Mouse (Mus musculus) layer of hippocampus, postnatal 14 days (tissue): ENCODE data around the gene Klhl25. TPM values are rescaled to one million over a fixed set of nuclear protein-coding genes. Genes with fewer than 3 reads are reported as not detected.
"Not testable (repeated sequence)": the region's sequence is repeated elsewhere in the genome, so short reads cannot be mapped to it uniquely, and the experiment has no call there.

ENCODE experiments used
- DNase-seq, 2 experiments: peaks; one replicate each; pipeline ENCODE4 v3.0.0; 2021 to 2022; ENCODE audit warnings: low spot score in 2 of 2, mixed read lengths in 1 of 2
- total RNA-seq, 2 experiments: library from RNA; stranded (reverse); gene quantifications; 2 replicates each; pipeline ENCODE4 v1.2.3; 2021

Gene Klhl25
- total RNA-seq, 2 experiments from 2014 or later, result 10.6 to 16.5 TPM

DNA sequence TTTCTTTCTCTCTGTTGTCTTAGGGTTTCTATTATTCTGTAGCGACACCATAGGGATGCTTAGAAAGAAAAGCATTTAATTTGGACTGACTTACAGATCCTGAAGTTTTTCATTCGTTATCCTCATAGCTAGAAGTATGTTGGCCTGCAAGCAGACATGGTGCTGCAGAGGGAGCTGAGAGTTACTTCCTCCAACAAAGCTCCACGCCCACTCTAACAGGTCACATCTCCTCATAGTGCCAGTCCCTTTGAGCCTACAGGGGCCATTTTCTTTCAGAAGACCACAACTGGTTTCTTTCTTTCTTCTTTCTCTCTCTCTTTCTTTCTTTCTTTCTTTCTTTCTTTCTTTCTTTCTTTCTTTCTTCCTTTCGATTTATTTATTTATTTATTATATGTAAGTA lies 8.0 kb upstream of the Klhl25 start:
- no peak for DNase-seq

- no peak for DNase-seq
Observed at GRCm38 (mm10) chr7:75842306-75842705, 5.8 kb upstream of the Klhl25 start.

DNA sequence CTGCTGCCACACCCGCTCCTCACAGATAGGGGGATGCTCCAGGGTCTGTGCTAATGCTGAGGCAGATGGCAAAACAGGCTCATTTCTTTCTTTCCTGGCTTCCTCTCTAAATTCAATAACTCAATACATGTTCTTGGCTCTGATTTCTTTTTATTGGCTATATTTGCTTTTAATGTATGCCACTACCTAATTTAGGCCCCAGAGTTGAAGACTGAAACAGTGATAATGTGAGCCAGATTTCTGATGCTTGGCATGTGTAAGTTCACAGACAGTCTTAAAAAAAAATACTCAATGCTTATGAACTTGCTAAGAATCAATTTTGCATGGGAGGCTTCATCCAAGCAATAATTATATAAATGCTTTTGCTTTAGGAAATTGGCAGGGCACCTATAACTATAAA lies 2.2 kb upstream of the Klhl25 start:
- no peak for DNase-seq

- no peak for DNase-seq
Observed at GRCm38 (mm10) chr7:75846942-75847341, 1.2 kb upstream of the Klhl25 start.

DNA sequence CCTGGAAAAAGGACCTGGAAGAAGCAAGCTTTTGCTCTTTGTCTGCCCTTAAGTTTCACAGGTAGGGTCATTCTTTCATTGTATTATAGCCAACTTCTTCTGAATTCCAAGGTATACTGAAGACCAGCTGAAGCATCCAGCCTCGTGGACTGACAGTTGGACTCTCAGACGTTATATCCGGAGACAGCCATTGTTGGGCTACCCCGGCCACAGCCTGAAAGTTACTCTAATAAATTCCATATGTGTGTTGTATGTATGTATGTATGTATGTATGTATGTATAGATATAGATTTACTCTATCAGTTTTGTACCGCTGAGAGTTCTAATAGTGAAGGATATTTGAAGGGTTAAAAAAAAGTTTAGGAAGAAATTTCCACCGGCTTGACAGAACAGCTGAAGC lies 621 bp upstream of the Klhl25 start:
- no peak for DNase-seq

DNA sequence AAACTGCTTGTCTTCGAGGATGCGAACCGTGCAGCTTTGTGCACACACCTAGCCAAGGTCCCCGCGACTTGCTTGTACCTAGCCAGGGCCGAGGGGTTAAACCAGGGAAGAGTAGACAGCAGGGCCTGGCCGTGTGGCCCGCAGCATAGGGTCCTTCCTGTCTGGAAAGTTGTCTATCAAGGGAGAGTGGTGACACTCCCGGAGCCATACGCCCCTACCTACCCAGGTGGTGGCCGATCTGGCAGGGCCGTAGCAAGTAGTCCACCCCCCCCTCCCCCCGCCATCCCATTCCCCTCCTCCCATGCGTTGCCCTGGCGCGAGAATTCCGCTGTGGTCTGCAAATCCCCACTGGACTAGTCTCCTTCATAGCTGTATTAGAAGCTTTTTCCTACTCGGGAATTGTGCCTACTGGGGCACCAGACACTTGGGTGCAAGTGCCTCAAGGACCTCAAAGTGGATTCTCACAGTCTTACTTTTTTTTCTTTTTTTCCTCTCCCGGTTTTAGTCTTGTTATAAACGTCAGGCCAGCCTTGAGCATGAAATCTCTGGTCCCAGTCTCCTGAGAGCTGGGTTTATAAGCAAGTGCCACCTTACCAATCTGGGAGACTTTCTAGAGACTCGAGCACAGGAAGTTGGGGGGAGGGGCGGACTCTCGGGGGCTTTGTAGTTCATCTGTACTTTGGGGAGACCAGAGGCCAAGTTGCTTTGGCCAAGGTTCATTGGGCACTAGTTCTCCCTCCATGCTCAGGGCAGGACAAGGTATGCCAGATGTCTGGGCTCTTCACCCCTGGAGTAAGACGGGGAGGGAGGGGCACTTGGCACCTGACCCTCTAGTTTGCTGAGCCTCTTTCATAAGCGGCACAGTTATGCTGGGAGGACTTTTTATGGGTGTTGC lies 913 bp downstream of the Klhl25 start:
- no peak for DNase-seq

GRCm38 (mm10) chr7:75850396-75850795 lies 2.3 kb downstream of the Klhl25 start:
- not testable (repeated sequence) for DNase-seq

- DNase-seq, result no peak
Observed at GRCm38 (mm10) chr7:75851290-75851689, 3.2 kb downstream of the Klhl25 start.

DNA sequence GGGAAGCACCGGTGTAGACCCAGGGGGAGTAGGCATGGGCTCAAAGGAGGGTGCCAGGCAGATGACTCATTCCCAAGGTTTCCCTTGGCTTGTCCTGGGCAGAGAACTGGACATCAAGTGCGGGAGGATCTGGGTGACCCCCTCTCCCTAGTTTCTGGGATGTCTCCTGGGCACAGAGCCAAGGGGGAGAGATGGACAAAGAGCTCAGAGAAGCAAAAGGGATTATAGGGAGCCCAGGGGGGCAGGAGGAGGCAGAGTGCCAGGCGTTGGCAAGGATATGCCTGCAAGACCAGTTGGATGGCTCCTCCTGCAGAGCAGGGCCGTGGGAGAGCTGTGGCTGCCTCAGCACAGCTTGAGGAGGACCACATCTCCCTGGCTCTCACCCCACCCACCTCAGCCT lies 4.3 kb downstream of the Klhl25 start:
- peak; percentile 60 to 79 for DNase-seq

DNA sequence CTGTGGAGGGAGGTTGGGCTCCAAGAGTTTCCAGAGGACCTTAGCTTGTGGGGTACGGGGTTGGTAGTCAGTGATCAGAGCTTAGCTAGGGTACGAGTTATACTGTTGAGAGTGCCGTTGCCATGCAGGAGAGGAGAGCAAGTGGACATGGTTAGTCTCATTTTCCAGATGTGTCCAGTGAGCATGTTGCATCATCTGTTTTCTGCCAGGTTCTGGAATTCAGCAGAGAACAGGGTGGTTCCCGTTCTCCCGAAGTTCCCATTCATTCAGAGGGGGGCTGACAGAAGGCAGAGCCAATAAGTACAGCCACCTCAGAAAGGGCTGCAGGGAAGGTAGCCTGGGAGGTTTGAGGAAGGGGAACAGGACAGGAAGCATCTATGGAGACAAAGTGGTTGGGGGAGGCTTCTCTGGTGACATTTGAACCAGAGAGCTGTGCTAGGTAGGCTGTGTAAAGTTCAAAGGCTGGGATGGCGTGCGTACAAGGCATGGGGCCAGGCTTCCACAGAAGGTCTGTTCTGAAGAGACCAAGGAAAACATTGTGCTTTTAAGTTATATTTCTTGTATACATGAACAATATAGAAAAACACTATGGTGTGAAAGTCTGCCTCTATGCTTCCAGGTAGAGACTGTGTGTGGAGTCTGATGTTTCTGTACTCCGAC lies 5.2 kb downstream of the Klhl25 start:
- no peak for DNase-seq

DNA sequence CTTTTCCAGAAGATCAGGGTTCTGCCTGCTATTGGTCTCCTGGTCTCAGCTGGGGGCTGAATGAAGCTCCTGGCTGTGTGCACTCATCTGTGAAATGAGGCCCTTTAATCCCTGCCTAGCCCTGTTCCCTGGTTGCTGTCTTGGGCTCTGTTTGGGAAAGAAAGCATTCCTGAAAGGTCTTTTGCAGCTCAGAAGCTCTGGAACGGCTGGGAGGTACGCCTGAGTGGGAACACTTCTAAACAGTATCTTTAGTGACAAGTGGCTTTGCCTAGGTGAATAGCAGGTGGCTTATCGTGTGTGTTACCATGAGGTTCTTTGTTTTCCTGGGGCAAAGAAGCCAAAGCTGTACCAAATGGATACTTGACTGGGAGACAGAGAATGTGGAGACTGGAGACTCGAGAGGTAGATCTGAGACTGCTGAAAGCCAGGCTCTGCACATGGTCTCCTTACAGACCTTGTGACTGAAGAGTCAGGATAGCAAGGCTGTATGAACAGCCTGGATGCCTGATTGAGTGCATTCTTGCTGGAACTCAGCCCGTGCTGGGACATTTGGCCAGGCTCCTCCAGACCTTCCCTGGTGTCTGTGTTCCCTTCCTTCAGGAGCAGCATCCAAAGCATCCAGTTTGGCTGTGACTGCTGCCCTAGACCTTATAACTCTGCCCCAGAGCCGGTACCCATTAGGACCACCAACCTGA lies 6.3 kb downstream of the Klhl25 start:
- DNase-seq, result no peak

DNA sequence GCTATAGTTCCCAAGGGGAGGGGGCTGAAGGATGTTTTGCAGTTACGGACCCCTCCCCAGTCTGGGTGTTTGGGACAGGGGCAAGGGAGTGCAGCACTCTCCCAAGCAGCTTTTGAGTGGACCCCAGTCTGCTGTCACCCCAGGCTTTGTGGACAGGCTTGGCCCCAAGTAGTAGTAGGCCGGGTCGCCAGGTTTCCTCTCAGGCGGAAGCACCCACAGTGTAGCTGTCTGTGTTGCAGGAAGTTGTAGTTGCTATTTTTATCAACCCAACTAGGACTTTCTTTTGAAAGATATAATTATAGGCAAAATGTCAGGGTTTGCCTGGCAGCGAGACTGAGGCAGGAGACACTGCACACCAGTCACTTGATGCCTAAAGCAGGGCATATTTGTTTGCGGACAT lies 6.9 kb downstream of the Klhl25 start:
- no peak for DNase-seq

GRCm38 (mm10) chr7:75856259-75856658 lies 8.1 kb downstream of the Klhl25 start:
- DNase-seq, result no peak

DNA sequence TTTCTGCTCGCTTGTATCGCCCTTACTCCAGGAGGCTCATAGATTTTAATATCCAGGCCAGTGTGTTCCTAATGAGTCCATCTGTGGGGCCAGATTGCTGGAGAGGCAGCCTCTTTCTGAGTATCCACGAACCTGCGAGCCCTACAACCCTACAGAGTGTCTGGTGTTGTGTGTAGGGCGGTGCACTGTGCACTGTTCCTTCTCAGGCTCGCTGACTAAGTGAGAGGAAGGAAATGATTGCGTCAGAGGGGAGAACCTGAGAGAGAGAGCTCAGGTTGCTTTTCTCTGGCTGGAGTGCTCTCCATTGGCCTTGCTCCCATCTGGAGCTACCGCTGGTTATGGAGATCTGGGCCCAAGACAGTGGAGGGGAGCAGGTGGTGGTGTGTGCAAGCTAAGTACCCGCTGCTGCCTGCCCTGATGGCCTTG lies 11.7 kb downstream of the Klhl25 start:
- no peak for DNase-seq

DNA sequence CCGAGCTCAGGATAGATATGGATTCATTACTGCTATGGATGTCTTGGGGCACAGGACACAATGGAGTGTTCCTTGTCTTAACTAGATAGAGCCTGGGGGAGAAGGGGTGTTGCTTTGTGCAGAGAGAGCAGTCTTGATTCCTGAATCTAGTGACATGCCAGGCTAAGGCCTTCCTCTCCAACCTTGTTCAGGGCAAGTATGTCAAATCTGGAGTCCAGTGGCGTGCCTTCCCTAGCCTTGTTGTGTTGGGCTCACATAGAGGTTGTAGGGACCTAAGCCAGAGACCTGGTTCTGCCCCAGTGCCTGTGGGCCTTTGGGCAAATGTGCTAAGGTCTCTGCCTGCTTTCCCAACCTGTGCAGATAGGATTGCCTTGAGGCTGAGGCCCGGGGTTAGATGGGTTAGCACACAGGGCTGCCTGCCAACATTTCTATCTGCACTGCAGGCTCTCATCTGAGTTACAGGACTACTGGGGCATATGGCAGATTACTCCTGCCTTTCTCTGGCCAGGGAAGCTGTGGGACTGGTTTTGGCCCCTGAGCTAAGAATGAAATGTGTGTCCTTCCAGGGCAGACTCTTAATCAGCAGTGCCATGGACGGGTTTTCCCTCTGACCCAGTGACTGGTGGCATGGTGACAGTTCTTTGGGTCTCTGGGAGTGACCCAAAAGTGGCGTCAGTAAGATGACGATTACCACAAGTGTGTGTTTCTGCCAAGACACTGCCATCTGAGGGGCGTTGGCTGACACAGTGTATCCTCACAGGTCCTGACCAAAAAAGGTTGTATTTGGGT lies 13.7 kb downstream of the Klhl25 start:
- not testable (repeated sequence) for DNase-seq

DNA sequence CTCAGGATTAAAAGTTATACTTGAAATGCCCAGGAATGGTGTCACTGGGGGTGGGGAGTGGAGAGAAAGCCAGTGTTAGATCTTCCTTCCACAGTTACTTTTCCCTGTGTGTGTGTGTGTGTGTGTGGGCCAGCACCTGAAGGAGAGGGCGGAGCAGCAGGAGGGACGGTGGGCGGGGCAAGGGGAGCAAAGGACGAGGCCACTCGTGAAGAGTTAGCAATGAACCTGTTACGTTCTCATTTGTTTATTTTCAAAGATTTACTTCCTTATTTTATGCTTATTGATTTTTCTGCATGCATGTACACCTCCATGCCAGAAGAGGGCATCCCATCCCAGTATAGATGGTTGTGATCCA lies 14.3 kb downstream of the Klhl25 start:
- not testable (repeated sequence) for DNase-seq

GRCm38 (mm10) chr7:75863248-75863911 lies 15.3 kb downstream of the Klhl25 start:
- DNase-seq, result not testable (repeated sequence)

DNA sequence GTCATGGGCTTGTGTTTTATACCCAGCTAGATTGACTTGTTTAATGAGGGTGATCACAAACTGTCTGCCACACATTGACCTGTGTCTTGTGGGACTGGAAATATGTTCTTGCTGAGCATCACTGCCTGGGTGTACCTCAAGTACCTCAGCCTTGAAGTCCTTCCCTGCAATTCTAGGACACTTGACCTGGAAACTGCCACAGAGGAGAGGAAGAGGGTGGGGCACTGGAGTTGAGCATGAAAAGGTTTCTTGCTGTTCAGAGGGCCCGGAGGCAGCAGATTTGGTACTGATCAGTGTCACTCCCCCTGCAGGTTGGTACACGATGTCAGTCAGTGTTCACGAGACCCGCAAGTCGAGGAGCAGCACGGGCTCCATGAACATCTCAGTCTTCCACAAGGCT lies 16.9 kb downstream of the Klhl25 start:
- no peak for DNase-seq

DNA sequence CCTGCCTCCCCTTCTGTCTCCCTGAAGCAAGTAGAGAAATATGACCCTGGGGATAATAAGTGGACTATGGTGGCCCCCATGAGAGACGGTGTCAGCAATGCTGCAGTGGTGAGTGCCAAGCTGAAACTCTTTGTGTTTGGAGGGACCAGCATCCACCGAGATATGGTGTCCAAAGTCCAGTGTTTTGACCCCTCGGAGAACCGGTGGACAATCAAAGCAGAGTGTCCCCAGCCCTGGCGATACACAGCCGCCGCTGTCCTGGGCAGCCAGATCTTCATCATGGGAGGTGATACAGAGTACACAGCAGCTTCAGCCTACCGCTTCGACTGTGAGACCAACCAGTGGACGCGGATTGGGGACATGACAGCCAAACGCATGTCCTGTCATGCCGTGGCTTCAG lies 18.4 kb downstream of the Klhl25 start:
- DNase-seq, result no peak

- no peak for DNase-seq
Observed at GRCm38 (mm10) chr7:75868687-75869086, 20.6 kb downstream of the Klhl25 start.

DNA sequence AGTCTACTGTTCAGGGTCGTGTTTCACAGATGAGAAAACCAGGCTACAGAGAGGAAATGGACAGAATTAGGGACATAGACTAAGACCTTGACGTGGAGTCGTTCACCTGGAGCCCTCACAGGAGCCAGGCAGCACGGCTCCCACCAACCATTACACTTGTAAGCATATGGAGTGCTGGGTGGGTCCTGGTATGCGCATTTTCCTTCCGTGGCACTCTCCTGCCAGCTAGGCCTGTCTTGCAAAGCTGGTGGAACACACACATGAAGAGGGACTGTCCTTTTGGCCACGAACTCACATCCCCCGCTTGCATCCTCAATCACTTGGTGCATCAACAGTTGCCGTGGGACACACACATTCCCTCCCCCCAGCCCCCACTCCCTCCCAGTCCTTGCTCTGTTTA lies 22.4 kb downstream of the Klhl25 start:
- no peak for DNase-seq
